Mouse (Mus musculus) megakaryocyte progenitor cell, adult 5-6 weeks (primary cell): ENCODE data around the gene Tatdn2. TPM values are rescaled to one million over a fixed set of nuclear protein-coding genes. Genes with fewer than 3 reads are reported as not detected.
"Not testable (repeated sequence)": the region's sequence is repeated elsewhere in the genome, so short reads cannot be mapped to it uniquely, and the experiment has no call there.

ENCODE experiments used
- ATAC-seq: replicated peaks from 2 replicates; pipeline ENCODE4 v1.8.0; 2016; ENCODE audit warnings: mild to moderate bottlenecking, moderate TSS enrichment, inconsistent platforms; ENCODE audit not compliant: poor library complexity
- total RNA-seq, 2 experiments: library from RNA; stranded (forward) in 1 of 2; stranded (reverse) in 1 of 2; fragments of 157-497, 149-512 nt in 1 of 2; fragments of 200-1000 nt in 1 of 2; gene quantifications; 2 replicates each; pipeline versions ENCODE4 v1.2.3 to v1.2.4; 2015 to 2017

Tatdn2 gene
- total RNA-seq, 2 experiments from 2014 or later: 21.3 to 108 TPM

- ATAC-seq: no peak
Measured at GRCm38 (mm10) chr6:113697222-113698205, 664 bp downstream of the Tatdn2 start.

- no peak for ATAC-seq
Measured at GRCm38 (mm10) chr6:113712718-113713117, 15.9 kb downstream of the Tatdn2 start.

GRCm38 (mm10) chr6:113713389-113713788 is 16.5 kb downstream of the Tatdn2 start:
- not testable (repeated sequence) for ATAC-seq

DNA sequence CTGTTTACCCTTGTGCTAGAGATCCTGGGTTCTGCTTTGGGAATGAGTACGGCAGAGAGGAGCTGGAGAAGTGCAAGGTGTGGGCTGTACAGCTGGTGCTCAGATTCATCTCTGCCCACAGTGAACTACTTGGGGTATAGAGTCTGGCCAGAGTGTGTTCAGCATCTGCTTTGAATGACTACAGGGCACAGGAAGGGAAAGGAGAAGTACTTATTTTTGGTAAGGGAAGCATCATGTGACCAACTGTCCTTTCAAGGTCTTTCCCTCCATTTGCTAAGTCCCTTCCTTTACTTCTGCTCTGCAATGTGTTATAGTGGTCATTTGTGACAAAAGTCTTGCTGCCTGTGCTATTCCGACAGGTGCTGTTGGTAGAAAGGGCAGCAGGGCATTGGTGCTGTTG is 17.4 kb downstream of the Tatdn2 start:
- ATAC-seq: peak; percentile 70

DNA sequence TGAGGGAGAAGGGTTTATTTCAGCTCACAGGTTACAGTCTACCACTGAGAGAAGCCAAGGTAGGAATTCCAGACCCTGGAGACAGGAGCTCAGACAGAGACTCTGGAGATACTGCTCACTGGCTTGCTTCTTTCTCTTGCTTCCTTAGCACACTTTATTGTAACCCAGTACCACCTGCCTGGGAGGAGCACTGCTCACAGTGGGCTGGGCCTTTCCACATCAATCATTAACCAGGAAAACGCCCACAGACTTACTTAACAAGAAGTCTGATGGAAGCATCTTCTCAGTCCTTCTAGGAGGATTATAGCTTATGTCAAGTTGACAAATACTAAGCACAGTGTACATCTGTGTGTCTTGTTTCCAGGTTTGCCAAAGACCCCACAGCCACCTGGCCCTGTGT is 17.9 kb downstream of the Tatdn2 start:
- no peak for ATAC-seq

- ATAC-seq: no peak
Measured at GRCm38 (mm10) chr6:113717541-113717940, 20.7 kb downstream of the Tatdn2 start.

GRCm38 (mm10) chr6:113719878-113720277 is 23.0 kb downstream of the Tatdn2 start, which contains the start of gene Ghrl:
Ghrl (minus strand) TSS chr6:113719880.
- ATAC-seq: no peak

GRCm38 (mm10) chr6:113721061-113721460 is 24.2 kb downstream of the Tatdn2 start:
- ATAC-seq: no peak

DNA sequence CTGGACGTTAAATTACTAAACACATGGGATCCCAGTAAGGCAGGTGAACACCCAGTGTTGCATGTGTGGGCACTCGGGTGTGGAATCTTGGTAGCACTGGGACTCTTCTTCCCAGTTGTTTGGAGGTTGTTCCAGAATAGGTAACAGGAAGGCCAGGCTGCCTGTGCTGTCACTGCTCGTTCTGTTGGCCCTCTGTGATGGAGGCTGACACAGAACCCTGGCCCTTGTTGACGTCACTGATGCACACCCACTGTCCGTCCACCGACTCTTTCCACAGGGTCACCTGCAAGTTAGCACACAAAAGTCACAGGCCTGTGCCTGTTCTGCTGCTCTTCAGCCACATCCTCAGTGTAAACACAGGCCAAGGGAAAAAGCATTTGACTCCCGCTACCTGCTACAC is 31.3 kb downstream of the Tatdn2 start:
- no peak for ATAC-seq

DNA sequence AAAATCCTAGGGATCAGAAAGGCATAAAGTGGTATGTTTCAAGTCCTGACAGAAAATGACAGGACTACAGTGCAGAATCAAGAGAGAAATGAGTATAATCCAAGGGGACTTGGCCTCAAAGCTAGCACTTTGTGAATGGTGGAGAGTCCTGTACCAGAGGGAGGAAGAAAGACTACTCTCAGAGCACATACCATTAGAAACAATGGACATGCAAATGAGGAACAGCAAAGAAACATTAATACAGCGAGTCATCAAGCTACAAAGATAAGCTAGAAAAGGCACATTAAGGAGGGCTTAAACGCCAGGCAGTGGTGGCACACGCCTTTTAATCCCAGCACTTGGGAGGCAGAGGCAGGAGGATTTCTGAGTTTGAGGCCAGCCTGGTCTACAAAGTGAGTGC is 34.4 kb downstream of the Tatdn2 start:
- no peak for ATAC-seq

- no peak for ATAC-seq
Measured at GRCm38 (mm10) chr6:113737318-113738046, 40.6 kb downstream of the Tatdn2 start.

DNA sequence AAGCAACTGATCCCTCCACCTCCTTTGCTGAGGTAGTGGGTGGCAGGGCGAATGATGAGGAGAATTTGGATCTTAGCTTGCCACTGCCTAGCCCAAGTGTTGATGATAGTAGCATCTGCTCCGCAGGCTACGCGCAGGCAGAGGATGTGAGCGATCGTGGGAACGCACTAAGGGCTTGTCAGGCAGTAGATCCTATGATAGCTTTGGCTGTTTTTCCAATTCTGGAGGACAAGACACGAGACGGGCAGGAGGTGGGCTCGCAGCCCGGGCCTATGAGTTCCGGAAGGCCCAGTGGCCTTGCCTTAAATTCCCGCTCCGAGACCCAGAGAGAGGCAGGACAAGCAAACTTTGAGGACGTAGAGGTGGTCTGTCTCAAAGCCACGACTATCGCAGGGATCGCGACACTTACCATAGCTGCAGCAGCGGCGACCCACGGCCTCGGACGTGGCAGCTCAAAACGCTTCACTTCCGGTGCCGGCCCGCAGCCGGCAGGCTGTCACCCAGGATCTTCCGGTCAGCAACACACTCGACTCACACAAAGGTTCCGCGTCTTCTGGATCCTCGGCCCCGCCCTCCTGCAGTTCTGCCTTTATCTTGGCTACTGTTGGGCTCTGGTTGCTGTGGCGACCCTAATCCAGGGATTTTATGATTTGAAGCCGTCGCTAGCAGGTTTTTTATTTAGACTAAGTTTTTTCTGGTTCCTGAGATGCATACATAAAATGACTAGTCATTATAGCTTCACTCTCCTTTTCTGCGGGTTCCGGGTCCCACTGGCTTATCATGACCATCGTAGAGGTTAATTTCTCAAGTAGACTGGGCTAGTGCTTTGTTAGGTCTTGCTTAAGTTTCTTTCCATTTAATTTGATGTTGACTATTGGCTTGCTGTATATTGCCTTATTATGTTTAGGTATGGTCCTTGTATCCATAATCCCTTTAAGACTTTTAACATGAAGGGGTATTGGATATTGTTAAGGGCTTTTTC is 43.7 kb downstream of the Tatdn2 start, which contains the start of gene Sec13:
TSS of gene Sec13 (minus strand) at position 508 of the 982 bp plus-strand sequence.
- ATAC-seq: peak; percentile 99

DNA sequence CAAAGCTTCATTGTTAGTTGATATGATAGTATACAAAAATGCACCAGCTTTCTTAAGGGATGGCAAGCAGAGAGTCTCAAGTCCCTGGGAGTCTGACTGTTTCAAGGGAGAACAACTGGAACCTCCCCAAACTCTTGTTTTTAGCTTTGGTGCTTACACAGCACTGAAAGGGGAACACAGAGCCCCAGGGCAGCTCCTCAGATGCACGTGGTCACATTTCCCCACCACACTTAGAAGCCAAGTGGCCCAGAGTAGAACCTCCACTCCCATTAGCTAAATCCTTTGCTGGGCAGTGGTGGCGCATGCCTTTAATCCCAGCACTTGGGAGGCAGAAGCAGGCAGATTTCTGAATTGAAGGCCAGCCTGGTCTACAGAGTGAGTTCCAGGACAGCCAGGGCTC is 44.6 kb downstream of the Tatdn2 start:
- no peak for ATAC-seq

- ATAC-seq: no peak
Measured at GRCm38 (mm10) chr6:113742321-113742720, 45.5 kb downstream of the Tatdn2 start.

DNA sequence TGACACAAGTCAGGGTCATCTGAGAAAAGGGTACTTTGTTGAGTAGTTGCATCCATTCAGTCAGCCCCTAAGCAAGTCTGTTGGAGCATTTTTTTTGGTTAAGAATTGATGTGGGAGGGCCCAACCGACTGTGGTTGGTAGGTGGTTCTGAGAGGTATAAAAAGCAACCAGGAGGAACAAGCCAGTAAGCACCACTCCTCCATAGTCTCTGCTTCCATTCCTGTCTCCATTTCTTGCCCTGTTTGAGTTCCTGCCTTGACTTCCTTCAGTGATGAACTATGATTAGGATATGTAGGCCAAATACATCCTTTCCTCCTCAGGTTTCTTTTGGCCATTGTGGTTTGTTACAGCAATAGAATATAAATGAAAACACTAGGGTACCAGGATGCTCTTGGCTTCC is 46.3 kb downstream of the Tatdn2 start:
- ATAC-seq: no peak

DNA sequence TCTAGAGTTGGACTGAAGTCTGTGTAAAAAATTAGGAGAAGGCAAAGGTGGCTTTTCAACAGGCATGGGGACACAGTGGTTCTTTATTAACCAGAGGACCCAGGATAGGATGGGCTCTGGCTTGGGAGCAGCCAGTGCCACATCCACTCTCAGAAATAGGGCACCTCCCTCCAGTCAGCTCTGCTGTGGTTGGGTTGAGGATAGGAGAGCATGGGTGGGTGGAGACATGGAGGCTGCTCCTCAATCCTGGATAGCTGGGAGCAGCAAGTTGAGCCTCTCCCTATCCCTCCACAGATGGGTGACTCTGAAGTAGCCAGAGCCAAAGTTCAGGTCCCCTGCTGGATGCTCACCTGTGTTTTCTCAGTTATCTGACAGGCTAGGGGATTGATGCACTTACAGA is 48.3 kb downstream of the Tatdn2 start:
- no peak for ATAC-seq

DNA sequence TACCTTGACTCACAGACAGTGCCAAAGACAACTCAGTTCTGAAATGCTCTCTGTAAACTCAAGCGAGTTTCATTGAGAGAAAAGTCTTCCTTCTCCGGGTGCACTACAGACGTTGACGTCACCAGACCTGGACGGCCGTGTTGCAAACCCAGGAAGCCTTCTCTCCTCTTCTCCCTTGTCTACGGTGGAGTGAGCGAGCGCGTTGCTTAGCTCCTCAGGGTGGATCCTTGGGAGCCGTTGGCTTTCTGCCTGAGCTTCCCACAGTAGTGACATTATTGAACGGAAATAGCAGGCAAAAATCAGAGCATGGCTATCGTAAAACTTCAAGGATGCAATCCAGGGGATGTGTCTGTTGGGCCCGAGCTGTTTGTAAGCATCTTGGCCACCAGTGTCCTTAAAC is 50.4 kb downstream of the Tatdn2 start:
- no peak for ATAC-seq

DNA sequence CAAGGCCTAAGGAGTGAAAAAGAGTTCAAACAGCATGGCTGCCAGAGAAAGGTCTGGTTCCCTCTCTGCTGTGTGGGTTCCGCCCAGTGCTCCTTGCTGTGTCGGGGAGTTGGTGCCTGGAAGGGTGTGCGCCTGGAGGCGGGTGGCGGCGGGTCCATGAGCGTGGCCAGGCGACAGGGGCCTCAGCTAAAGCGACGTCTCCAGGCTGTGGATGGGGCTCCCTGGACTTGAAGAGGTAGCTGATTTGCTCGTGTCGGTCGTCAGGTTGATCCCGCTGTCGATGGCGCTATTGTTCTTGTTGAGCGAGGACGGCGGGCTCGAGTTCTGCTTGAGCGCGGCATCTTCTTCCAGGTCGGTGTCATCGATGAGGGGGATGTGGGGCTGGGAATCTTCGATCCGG is 51.5 kb downstream of the Tatdn2 start:
- peak; percentile 33; the same call in 1 of the 2 replicates for ATAC-seq

GRCm38 (mm10) chr6:113749119-113749685 is 52.4 kb downstream of the Tatdn2 start:
- peak; percentile 56 for ATAC-seq
